Mouse (Mus musculus) layer of hippocampus, postnatal 36 days (tissue): ENCODE measurements around the gene Ddx50. TPM values are rescaled to one million over a fixed set of nuclear protein-coding genes. Genes with fewer than 3 reads are reported as not detected.

Source experiments
- DNase-seq, 2 experiments: peaks; one replicate each; pipeline ENCODE4 v3.0.0; 2022
- total RNA-seq, 2 experiments: library from RNA; stranded (reverse); gene quantifications; 2 replicates each; pipeline ENCODE4 v1.2.3; 2021

Ddx50 gene
- total RNA-seq, result 100 to 1,000 TPM in 1 of 2 experiments, 10 to 100 TPM in 1; 86.6 to 101 TPM

- DNase-seq, result peak; percentile 100
Measured at GRCm38 (mm10) chr10:62650881-62651810, at the start of gene Ddx50. Ddx50 (minus strand) TSS chr10:62651218.

DNA sequence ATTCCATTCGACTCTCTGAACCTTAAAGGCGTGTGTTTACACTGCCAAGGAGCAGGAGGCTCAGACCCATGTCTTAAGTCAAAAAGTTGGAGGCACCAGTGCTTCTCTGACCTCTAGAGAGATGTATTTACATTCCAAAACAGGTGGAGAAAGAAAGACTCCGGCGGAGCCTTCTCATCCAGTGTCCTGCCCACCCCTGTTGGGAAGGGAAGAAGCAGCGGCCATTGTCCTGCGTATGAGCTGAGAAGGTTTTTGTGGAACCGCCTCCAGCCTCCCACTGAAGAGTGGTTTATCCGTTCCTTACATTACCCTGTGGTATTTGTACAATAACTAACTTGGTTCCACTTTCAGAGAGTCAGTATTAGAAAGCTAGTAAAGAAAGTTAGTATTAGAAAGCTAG, 41.8 kb upstream of the Ddx50 start:
- DNase-seq, result no peak

DNA sequence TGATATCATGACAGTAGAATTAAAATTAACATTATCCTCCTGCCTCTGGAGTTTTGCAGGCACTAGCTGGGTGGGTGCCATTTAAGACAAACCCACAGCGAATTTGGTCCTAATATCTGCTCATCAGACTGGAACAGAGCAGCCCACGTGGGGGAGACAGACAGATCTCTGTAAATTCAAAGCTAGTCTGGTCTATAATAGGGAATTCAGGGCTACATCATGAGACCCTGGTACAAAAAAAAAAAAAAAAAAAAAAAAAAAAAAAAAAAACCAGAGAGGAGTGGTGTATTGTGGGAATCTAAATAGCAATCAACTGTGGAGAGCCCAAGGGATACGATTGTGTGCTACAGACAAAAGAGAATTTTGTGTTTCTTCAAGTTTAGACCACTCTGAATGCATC, 41.2 kb upstream of the Ddx50 start:
- DNase-seq, result no peak

DNA sequence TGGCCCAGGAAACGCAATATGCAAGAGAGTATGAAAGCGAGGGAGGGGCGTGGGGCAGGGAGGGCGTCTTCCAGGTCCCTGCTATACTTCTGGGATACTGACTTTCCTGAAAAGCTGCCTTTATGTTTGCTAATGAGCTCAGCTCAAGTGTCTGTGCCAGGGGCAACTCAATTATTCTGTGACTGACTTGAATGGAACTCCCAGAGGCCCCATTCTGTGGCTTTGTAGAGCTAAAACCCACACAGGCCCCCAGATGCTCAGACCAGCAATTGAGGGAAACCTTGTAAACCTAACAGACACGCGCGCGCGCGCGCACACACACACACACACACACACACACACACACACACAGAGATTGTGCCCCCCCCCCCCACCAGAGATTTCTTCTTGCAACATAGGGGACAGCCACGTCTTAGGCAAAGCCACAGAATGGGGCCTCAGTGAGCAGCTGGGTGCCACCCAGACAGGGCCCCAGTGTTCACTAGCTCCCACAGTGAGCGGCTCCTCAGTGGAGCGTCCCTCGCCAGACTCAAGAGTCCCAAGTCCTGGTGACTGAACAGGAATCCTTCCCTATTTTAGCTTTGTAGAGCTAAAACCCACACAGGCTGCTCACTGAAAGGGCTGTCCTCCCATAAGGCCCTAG, 36.1 kb upstream of the Ddx50 start:
- DNase-seq, result no peak

DNA sequence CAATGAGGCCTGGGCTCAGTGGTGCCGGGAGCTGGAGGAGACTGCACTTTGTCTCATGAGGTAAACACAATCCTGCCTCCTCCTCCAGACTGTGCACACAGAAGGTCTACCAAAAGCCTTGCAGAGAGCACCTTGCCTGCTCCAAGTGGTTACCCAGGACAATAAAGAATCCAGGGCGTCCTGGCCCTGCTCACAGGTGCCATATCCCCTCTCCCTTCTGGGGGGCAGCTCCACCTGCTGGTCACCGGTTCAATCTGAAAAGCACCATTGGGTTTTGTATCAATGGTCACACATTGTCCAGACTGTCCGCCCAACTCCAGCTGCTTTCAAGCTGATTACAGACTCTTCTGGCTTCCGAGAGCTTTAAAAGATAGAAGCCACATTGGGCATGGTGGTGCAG, 32.0 kb upstream of the Ddx50 start:
- DNase-seq, result no peak

- no peak for DNase-seq
Measured at GRCm38 (mm10) chr10:62679833-62680232, 28.8 kb upstream of the Ddx50 start.

- no peak for DNase-seq
Measured at GRCm38 (mm10) chr10:62677329-62677728, 26.3 kb upstream of the Ddx50 start.

GRCm38 (mm10) chr10:62676196-62676595, 25.2 kb upstream of the Ddx50 start:
- DNase-seq, result no peak

GRCm38 (mm10) chr10:62672359-62672758, 21.3 kb upstream of the Ddx50 start:
- DNase-seq, result no peak

DNA sequence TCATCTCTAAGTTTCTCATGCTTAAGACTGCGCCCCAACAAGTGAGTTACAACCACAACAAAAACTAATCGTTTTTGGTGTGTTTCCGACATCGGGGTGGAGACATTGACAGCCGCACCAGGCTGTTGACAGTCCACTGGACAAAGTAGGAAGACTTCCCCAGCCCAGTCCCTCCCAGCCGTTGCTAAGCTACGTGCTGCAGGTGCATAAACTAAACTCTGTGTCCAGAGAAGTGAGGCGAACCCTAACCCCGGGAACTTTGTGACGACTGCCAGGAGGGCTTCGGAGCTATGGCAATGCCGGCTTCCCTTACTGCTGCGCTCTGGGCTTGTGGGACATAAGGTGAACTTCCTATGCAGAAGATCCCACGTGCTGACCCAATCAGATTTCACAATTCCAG, 18.2 kb upstream of the Ddx50 start:
- DNase-seq, result no peak

- DNase-seq, result no peak
Measured at GRCm38 (mm10) chr10:62668463-62668862, 17.4 kb upstream of the Ddx50 start.

DNA sequence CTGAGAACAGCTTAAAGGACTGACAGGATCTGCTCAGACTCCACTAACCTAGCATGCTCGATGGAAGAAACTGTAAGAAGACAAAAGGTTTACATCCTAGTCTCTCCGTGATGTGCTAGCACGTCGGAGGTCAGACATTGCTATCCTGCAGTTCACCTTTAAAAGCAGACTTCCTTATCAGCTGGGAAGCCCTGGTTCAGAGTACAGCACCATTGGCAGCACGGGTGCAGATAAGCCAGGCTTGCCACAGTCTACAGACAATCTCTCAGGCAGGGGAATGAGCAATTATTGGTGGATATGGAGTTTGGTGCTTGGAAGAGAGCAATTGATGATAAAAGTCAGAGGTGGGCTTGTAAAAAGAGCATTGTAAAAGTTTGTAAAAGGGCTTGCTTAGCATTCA, 17.0 kb upstream of the Ddx50 start:
- DNase-seq, result no peak

GRCm38 (mm10) chr10:62664963-62665590, 14.1 kb upstream of the Ddx50 start:
- DNase-seq, result no peak

- DNase-seq, result no peak
Measured at GRCm38 (mm10) chr10:62664171-62664570, 13.2 kb upstream of the Ddx50 start.

GRCm38 (mm10) chr10:62656711-62657110, 5.7 kb upstream of the Ddx50 start:
- DNase-seq, result no peak

GRCm38 (mm10) chr10:62651961-62652360, 943 bp upstream of the Ddx50 start:
- DNase-seq, result no peak

GRCm38 (mm10) chr10:62650358-62650782, 648 bp downstream of the Ddx50 start:
- DNase-seq, result no peak

DNA sequence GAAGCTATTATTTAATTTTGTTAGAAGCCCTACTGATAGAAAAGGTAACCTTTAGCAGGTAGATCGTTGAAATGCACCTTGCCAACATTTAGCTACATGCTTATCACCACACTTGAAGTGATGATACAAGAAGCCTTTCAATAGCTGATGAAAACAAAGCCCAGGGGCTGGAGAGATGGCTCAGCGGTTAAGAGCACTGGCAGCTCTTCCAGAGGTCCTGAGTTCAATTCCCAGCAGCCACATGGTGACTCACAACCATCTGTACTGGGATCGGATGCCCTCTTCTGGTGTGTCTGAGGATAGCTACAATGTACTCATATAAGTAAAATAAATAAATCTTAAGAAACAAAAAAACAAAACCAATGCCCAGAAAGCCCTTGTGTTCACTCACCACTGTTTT, 46.9 kb downstream of the Ddx50 start:
- no peak for DNase-seq

GRCm38 (mm10) chr10:62603233-62604030, 47.6 kb downstream of the Ddx50 start:
- DNase-seq, result no peak

GRCm38 (mm10) chr10:62602177-62603040, 48.6 kb downstream of the Ddx50 start, which contains the start of gene Ddx21:
Ddx21 (minus strand) TSS chr10:62602281.
- peak; percentile 88 to 89 for DNase-seq

- no peak for DNase-seq
Measured at GRCm38 (mm10) chr10:62601833-62602176, 49.2 kb downstream of the Ddx50 start.
